Mouse (Mus musculus) v-Abl transformed pro-B cells (cell line): ENCODE results near the gene Stard3.

Experiments used
- in situ Hi-C, 2 experiments: fragments of 400-800 bp; cut with MboI; formaldehyde crosslinking; loops; one replicate each; pipeline ENCODE4 v1.15.1; 2025; ENCODE audit not compliant: unreplicated experiment in 2 of 2

The Stard3 gene

GRCm38 (mm10) chr11:98387056-98387577 lies 28.9 kb downstream of the Stard3 start:
- in situ Hi-C loops = loop anchor here (5.0 kb wide), 2 partner anchors 45 to 120 kb away; no protein-coding TSS in a partner anchor

GRCm38 (mm10) chr11:98388282-98388681 lies 30.1 kb downstream of the Stard3 start:
- in situ Hi-C loops = loop anchor here (5.0 kb wide), 2 partner anchors 46 to 121 kb away; no protein-coding TSS in a partner anchor

- in situ Hi-C loops = loop anchor here (5.0 kb wide), 2 partner anchors 47 to 122 kb away; no protein-coding TSS in a partner anchor
These were observed 31.1 kb downstream of the Stard3 start for GRCm38 (mm10) chr11:98389221-98389780.

- in situ Hi-C loops = no loop called here
These were observed 32.0 kb downstream of the Stard3 start for GRCm38 (mm10) chr11:98390141-98390540.

- in situ Hi-C loops = no loop called here
These were observed 33.9 kb downstream of the Stard3 start for GRCm38 (mm10) chr11:98392034-98392433.

GRCm38 (mm10) chr11:98392645-98393044 lies 34.5 kb downstream of the Stard3 start:
- in situ Hi-C loops = no loop called here

- in situ Hi-C loops = no loop called here
These were observed 35.1 kb downstream of the Stard3 start for GRCm38 (mm10) chr11:98393317-98393716.

GRCm38 (mm10) chr11:98394301-98394700 lies 36.1 kb downstream of the Stard3 start:
- in situ Hi-C loops = no loop called here

- in situ Hi-C loops = no loop called here
These were observed 36.9 kb downstream of the Stard3 start for GRCm38 (mm10) chr11:98395041-98395440.

- in situ Hi-C loops = no loop called here
These were observed 39.8 kb downstream of the Stard3 start for GRCm38 (mm10) chr11:98397946-98398345.

- in situ Hi-C loops = no loop called here
These were observed 42.1 kb downstream of the Stard3 start, which contains the start of gene Pgap3 for GRCm38 (mm10) chr11:98400161-98400726. Gene Pgap3, minus strand, starts transcription at chr11:98400490.

GRCm38 (mm10) chr11:98400816-98401215 lies 42.6 kb downstream of the Stard3 start:
- in situ Hi-C loops = no loop called here

GRCm38 (mm10) chr11:98406621-98407020 lies 48.5 kb downstream of the Stard3 start:
- in situ Hi-C loops = no loop called here

GRCm38 (mm10) chr11:98408872-98409271 lies 50.7 kb downstream of the Stard3 start:
- in situ Hi-C loops = no loop called here

- in situ Hi-C loops = no loop called here
These were observed 51.2 kb downstream of the Stard3 start for GRCm38 (mm10) chr11:98409341-98409822.

GRCm38 (mm10) chr11:98412273-98412796 lies 54.2 kb downstream of the Stard3 start, which contains the start of gene Erbb2:
Gene Erbb2, plus strand, starts transcription at chr11:98412470.
- in situ Hi-C loops = no loop called here

GRCm38 (mm10) chr11:98412797-98413301 lies 54.7 kb downstream of the Stard3 start:
- in situ Hi-C loops = no loop called here

- in situ Hi-C loops = no loop called here
These were observed 55.6 kb downstream of the Stard3 start for GRCm38 (mm10) chr11:98413731-98414130.

GRCm38 (mm10) chr11:98414162-98414561 lies 56.0 kb downstream of the Stard3 start:
- in situ Hi-C loops = no loop called here

- in situ Hi-C loops = no loop called here
These were observed 58.9 kb downstream of the Stard3 start for GRCm38 (mm10) chr11:98417074-98417473.

- in situ Hi-C loops = no loop called here
These were observed 60.1 kb downstream of the Stard3 start for GRCm38 (mm10) chr11:98418273-98418672.
